ENCODE assay signal across 14 mouse cellular contexts in genomic region chr11:44049253-44049976, GRCm38 (mm10).
"Had no signal": no experiment of that assay in that cellular context is flagged by ENCODE, and none has a peak within 500 bp of the region (broad histone marks: within the 10 kb centered on the region; RNA-seq: fewer than 3 reads in every experiment).

No protein-coding gene starts in this region.

- H3K4me3 ChIP-seq: layer of hippocampus, adult 2 months; limb, embryonic 15.5 days; liver, embryonic 12.5 days; lung, embryonic 15.5 days; midbrain, embryonic 12.5 days had no signal

- DNase-seq: kidney, adult 11 months; kidney, adult 9 months; kidney, postnatal 36 days; right cerebral cortex, adult 18-20 months; right cerebral cortex, postnatal 25 days; spleen, adult 18-20 months; thymus, adult 2 months; thymus, postnatal 25 days had no signal

- H3K4me1 ChIP-seq: limb, embryonic 15.5 days; liver, embryonic 12.5 days; lung, embryonic 15.5 days; midbrain, embryonic 12.5 days had no signal

- H3K27ac ChIP-seq: kidney, postnatal 0 days; layer of hippocampus, adult 2 months; limb, embryonic 15.5 days; liver, embryonic 12.5 days; lung, embryonic 15.5 days; midbrain, embryonic 12.5 days had no signal
